Mouse (Mus musculus) hindbrain, embryonic 12.5 days (tissue): ENCODE measurements around the gene Ccdc137. TPM values are rescaled to one million over a fixed set of nuclear protein-coding genes. Genes with fewer than 3 reads are reported as not detected.
A peak's percentile ranks its signal among the peaks of the same experiment; 100 is the strongest.

ENCODE experiments used
- ATAC-seq: fragments of 200-750 bp; cut with Nextera tagmentation; 2 replicates; pipeline ENCODE4 v1.8.0; 2017; ENCODE audit warnings: moderate TSS enrichment; ENCODE audit not compliant: low FRiP score
- H3K27ac ChIP-seq: fragments of 300-500 bp; sonication (generic); 2 replicates; pipeline ENCODE4 v1.5.1; 2016; ENCODE audit warnings: mild to moderate bottlenecking
- H3K27me3 ChIP-seq: fragments of 300-500 bp; sonication (generic); 2 replicates; pipeline ENCODE4 v1.6.1; 2016; ENCODE audit warnings: mild to moderate bottlenecking
- H3K36me3 ChIP-seq: fragments of 300-500 bp; sonication (generic); 2 replicates; pipeline ENCODE4 v1.6.1; 2016; ENCODE audit warnings: mild to moderate bottlenecking
- H3K4me1 ChIP-seq: fragments of 300-500 bp; sonication (generic); 2 replicates; pipeline ENCODE4 v1.6.1; 2016
- H3K4me2 ChIP-seq: fragments of 300-500 bp; sonication (generic); replicated peaks from 2 replicates; pipeline ENCODE4 v1.6.1; 2016; ENCODE audit warnings: mild to moderate bottlenecking
- H3K4me3 ChIP-seq: fragments of 300-500 bp; sonication (generic); 2 replicates; pipeline ENCODE4 v1.5.1; 2016; ENCODE audit warnings: mild to moderate bottlenecking
- H3K9ac ChIP-seq: fragments of 300-500 bp; sonication (generic); 2 replicates; pipeline ENCODE4 v1.6.1; 2016; ENCODE audit warnings: mild to moderate bottlenecking, moderate library complexity
- H3K9me3 ChIP-seq: fragments of 300-500 bp; sonication (generic); replicated peaks from 2 replicates; pipeline ENCODE4 v1.6.1; 2016; ENCODE audit warnings: mild to moderate bottlenecking
- WGBS: fragments of 180-500 bp; shearing (Covaris S2); methylation state at CpG from one replicate; pipeline ENCODE4 v1.1.7; 2016; 5-methylcytosine and 5-hydroxymethylcytosine counted together
- polyA plus RNA-seq: library from polyadenylated mRNA; unstranded; fragments of >200 nt; fragmentation: Nextera tagmentation; extraction: Ambion mirVana; gene quantifications from 2 replicates; pipeline ENCODE4 v1.2.1, GENCODE M21; 2016

Ccdc137 gene
- polyA plus RNA-seq, 1 experiment from 2014 or later, result 35.5 TPM

- no peaks in the 10 kb centered on the region for H3K27me3 ChIP-seq
- peak overlapping the region; percentile 98 for H3K4me2 ChIP-seq
These were observed 7.6 kb downstream of the Ccdc137 start for GRCm38 (mm10) chr11:120465521-120465920.

GRCm38 (mm10) chr11:120467051-120467735 is 9.3 kb downstream of the Ccdc137 start, which contains the start of gene Arl16:
Arl16 (minus strand) TSS chr11:120467607.
- ATAC-seq, result peak; percentile 100
- Histone ChIP-seq H3K36me3 (peaks cover 56% of the 10 kb centered on the region), H3K4me2 (peak within 1 kb of the TSS; percentile 98), H3K27ac (peak within 1 kb of the TSS; percentile 89), H3K9ac (peak within 1 kb of the TSS; percentile 93), H3K4me3 (peak within 1 kb of the TSS; percentile 84), H3K9me3 (no peaks in the 10 kb centered on the region), H3K4me1 (peaks cover 21% of the 10 kb centered on the region), H3K27me3 (no peaks in the 10 kb centered on the region)
- 1% methylated on average over 53 of the region's 54 CpGs for WGBS

More at GRCm38 (mm10) chr11:120465521-120465920, 7.6 kb downstream of the Ccdc137 start:
- peak overlapping the region; percentile 93; the same call in 1 of the 2 replicates for H3K9ac ChIP-seq
- ATAC-seq, result no peak
- peaks cover 56% of the 10 kb centered on the region for H3K36me3 ChIP-seq
- 92% methylated on average over 4 of the region's 4 CpGs for WGBS
- H3K4me1 ChIP-seq, result peaks cover 21% of the 10 kb centered on the region
- H3K4me3 ChIP-seq, result 0 out of 2 replicates have a peak overlapping the region, but pooled peaks have one; percentile 84
- no peak overlapping the region for H3K27ac ChIP-seq
- H3K9me3 ChIP-seq, result no peaks in the 10 kb centered on the region

- H3K27ac ChIP-seq, result peak overlapping the region; percentile 71; the same call in 1 of the 2 replicates
- no peaks in the 10 kb centered on the region for H3K9me3 ChIP-seq
- 1% methylated on average over 33 of the region's 33 CpGs for WGBS
- peak overlapping the region; percentile 98 for H3K4me2 ChIP-seq
- peaks cover 56% of the 10 kb centered on the region for H3K36me3 ChIP-seq
- peaks cover 21% of the 10 kb centered on the region for H3K4me1 ChIP-seq
- H3K9ac ChIP-seq, result peak overlapping the region; percentile 93
- H3K4me3 ChIP-seq, result peak overlapping the region; percentile 84
- H3K27me3 ChIP-seq, result no peaks in the 10 kb centered on the region
- peak; percentile 68 for ATAC-seq
These were observed 9.8 kb downstream of the Ccdc137 start for GRCm38 (mm10) chr11:120467736-120468092.

- Histone ChIP-seq H3K27me3 (no peaks in the 10 kb centered on the region), H3K27ac (no peak overlapping the region), H3K36me3 (peaks cover 74% of the 10 kb centered on the region), H3K4me1 (peaks cover 9% of the 10 kb centered on the region), H3K9me3 (no peaks in the 10 kb centered on the region), H3K4me2 (no peak overlapping the region), H3K4me3 (no peak overlapping the region), H3K9ac (no peak overlapping the region)
- 97% methylated on average over 6 of the region's 6 CpGs for WGBS
- ATAC-seq, result no peak
These were observed 14.1 kb downstream of the Ccdc137 start for GRCm38 (mm10) chr11:120472052-120472451.

- peaks cover 18% of the 10 kb centered on the region for H3K4me1 ChIP-seq
- peaks cover 76% of the 10 kb centered on the region for H3K36me3 ChIP-seq
- no peaks in the 10 kb centered on the region for H3K9me3 ChIP-seq
- no peak for ATAC-seq
- H3K27ac ChIP-seq, result peak overlapping the region; percentile 89
- H3K9ac ChIP-seq, result peak overlapping the region; percentile 92
- peak overlapping the region; percentile 93 for H3K4me2 ChIP-seq
- peak overlapping the region; percentile 97 for H3K4me3 ChIP-seq
- 93% methylated on average over 7 of the region's 7 CpGs for WGBS
- H3K27me3 ChIP-seq, result no peaks in the 10 kb centered on the region
These were observed 25.6 kb downstream of the Ccdc137 start for GRCm38 (mm10) chr11:120483448-120483934.

- peak within 1 kb of the TSS; percentile 97 for H3K4me3 ChIP-seq
- H3K36me3 ChIP-seq, result peaks cover 72% of the 10 kb centered on the region
- peak within 1 kb of the TSS; percentile 92 for H3K9ac ChIP-seq
- WGBS, result under 1% methylated on average over 60 of the region's 60 CpGs
- H3K9me3 ChIP-seq, result no peaks in the 10 kb centered on the region
- H3K4me1 ChIP-seq, result peaks cover 19% of the 10 kb centered on the region
- peak; percentile 96 for ATAC-seq
- H3K27me3 ChIP-seq, result no peaks in the 10 kb centered on the region
- peak within 1 kb of the TSS; percentile 93 for H3K4me2 ChIP-seq
- H3K27ac ChIP-seq, result peak within 1 kb of the TSS; percentile 89
These were observed 26.5 kb downstream of the Ccdc137 start, which contains the start of gene Mrpl12 for GRCm38 (mm10) chr11:120484265-120484981. Mrpl12 (plus strand) TSS chr11:120484613.

GRCm38 (mm10) chr11:120485251-120485650 is 27.3 kb downstream of the Ccdc137 start:
- Histone ChIP-seq H3K27ac (no peak overlapping the region), H3K4me1 (peaks cover 22% of the 10 kb centered on the region), H3K9ac (peak overlapping the region; percentile 92), H3K9me3 (no peaks in the 10 kb centered on the region), H3K27me3 (no peaks in the 10 kb centered on the region), H3K4me2 (peak overlapping the region; percentile 93), H3K4me3 (peak overlapping the region; percentile 97), H3K36me3 (peaks cover 64% of the 10 kb centered on the region)
- 13% methylated on average over 10 of the region's 10 CpGs for WGBS
- ATAC-seq, result no peak

GRCm38 (mm10) chr11:120488516-120488915 is 30.6 kb downstream of the Ccdc137 start:
- Histone ChIP-seq H3K9ac (no peak overlapping the region), H3K27me3 (no peaks in the 10 kb centered on the region), H3K9me3 (no peaks in the 10 kb centered on the region), H3K36me3 (peaks cover 33% of the 10 kb centered on the region), H3K4me2 (no peak overlapping the region), H3K4me1 (peaks cover 46% of the 10 kb centered on the region), H3K4me3 (no peak overlapping the region), H3K27ac (no peak overlapping the region)
- 81% methylated on average over 4 of the region's 4 CpGs for WGBS
- ATAC-seq, result no peak

- Histone ChIP-seq H3K4me3 (no peak overlapping the region), H3K36me3 (peaks cover 29% of the 10 kb centered on the region), H3K27me3 (no peaks in the 10 kb centered on the region), H3K4me1 (peaks cover 44% of the 10 kb centered on the region), H3K9me3 (no peaks in the 10 kb centered on the region), H3K4me2 (no peak overlapping the region), H3K27ac (no peak overlapping the region), H3K9ac (no peak overlapping the region)
- ATAC-seq, result no peak
- 63% methylated on average over 4 of the region's 4 CpGs for WGBS
These were observed 31.3 kb downstream of the Ccdc137 start for GRCm38 (mm10) chr11:120489054-120489761.

GRCm38 (mm10) chr11:120490291-120491046 is 32.6 kb downstream of the Ccdc137 start:
- Histone ChIP-seq H3K4me2 (peak overlapping the region; percentile 86), H3K9ac (no peak overlapping the region), H3K36me3 (peaks cover 42% of the 10 kb centered on the region), H3K4me1 (peaks cover 39% of the 10 kb centered on the region), H3K27ac (0 out of 2 replicates have a peak overlapping the region, but pooled peaks have one; percentile 81), H3K4me3 (no peak overlapping the region), H3K9me3 (no peaks in the 10 kb centered on the region), H3K27me3 (no peaks in the 10 kb centered on the region)
- WGBS, result 33% methylated on average over 4 of the region's 4 CpGs
- ATAC-seq, result no peak

GRCm38 (mm10) chr11:120491317-120492023 is 33.6 kb downstream of the Ccdc137 start, which contains the start of gene Slc25a10:
Slc25a10 (plus strand) TSS chr11:120491840.
- no peaks in the 10 kb centered on the region for H3K27me3 ChIP-seq
- H3K4me3 ChIP-seq, result peak within 1 kb of the TSS; percentile 80
- peak within 1 kb of the TSS; percentile 81 for H3K27ac ChIP-seq
- H3K9ac ChIP-seq, result peak within 1 kb of the TSS; percentile 82
- under 1% methylated on average over 32 of the region's 35 CpGs for WGBS
- peaks cover 48% of the 10 kb centered on the region for H3K36me3 ChIP-seq
- ATAC-seq, result peak; percentile 87
- H3K4me1 ChIP-seq, result peaks cover 34% of the 10 kb centered on the region
- no peaks in the 10 kb centered on the region for H3K9me3 ChIP-seq
- H3K4me2 ChIP-seq, result peak within 1 kb of the TSS; percentile 86
